Comparison of ENCODE assay signal across 31 mouse cellular contexts in the genomic region with DNA sequence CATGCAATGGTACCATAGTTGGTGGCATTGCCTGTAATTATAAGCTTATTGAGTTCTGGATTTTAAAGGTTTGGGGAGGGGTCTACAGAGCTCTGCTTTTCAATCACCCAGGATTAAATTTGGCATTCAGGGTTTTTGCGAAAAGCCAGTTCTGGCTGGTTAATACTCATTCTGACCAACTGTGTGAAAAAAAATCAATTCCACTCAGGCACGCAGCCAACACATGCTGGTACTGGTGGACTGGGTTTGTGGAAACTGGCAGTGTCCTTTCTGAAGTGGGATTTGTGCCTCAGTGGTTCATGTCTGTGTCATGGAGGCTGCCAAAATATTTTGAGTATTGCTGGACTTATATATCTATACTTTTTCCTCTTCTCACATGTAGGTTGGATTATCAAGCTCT.
DNase-seq lines count a peak whose midpoint lies in the region; ATAC-seq and TF ChIP-seq lines count a peak whose summit lies in the region.
"Had no signal": no experiment of that assay in that cellular context is flagged by ENCODE, and none has a peak within 500 bp of the region (broad histone marks: within the 10 kb centered on the region; RNA-seq: fewer than 3 reads in every experiment).

No protein-coding gene starts in this region.

- H3K27ac ChIP-seq in forebrain, embryonic 14.5 days (ENCODE audit: low read depth, low read length) = no peak overlapping the region
- H3K27ac ChIP-seq in forebrain, embryonic 10.5 days = no peak overlapping the region
- no peak overlapping the region for H3K27ac ChIP-seq in midbrain, embryonic 11.5 days (ENCODE audit: low read depth, low read length)
- no peak overlapping the region for H3K27ac ChIP-seq in midbrain, embryonic 16.5 days (ENCODE audit: low read length)
- no peak overlapping the region for H3K27ac ChIP-seq in intestine, postnatal 0 days (ENCODE audit: low read depth, low read length)
- H3K27ac ChIP-seq: embryonic facial prominence, embryonic 13.5 days; heart, adult 2 months; hindbrain, embryonic 13.5 days; kidney, postnatal 0 days; limb, embryonic 15.5 days; midbrain, embryonic 13.5 days; neural tube, embryonic 12.5 days had no signal

- H3K27me3 ChIP-seq in forebrain, embryonic 14.5 days (replicated peaks; ENCODE audit: control insufficient read depth, insufficient read depth, low read length) = no peaks in the 10 kb centered on the region
- no peaks in the 10 kb centered on the region for H3K27me3 ChIP-seq in forebrain, embryonic 10.5 days (ENCODE audit: poor library complexity, severe bottlenecking)
- H3K27me3 ChIP-seq in midbrain, embryonic 11.5 days (ENCODE audit: control insufficient read depth, insufficient read depth, low read length) = no peaks in the 10 kb centered on the region
- no peaks in the 10 kb centered on the region for H3K27me3 ChIP-seq in midbrain, embryonic 16.5 days (ENCODE audit: control insufficient read depth, insufficient read depth, low read depth, low read length)
- H3K27me3 ChIP-seq in intestine, postnatal 0 days (replicated peaks; ENCODE audit: control insufficient read depth, insufficient read depth, low read length) = no peaks in the 10 kb centered on the region
- H3K27me3 ChIP-seq: CH12.LX; embryonic facial prominence, embryonic 13.5 days; hindbrain, embryonic 13.5 days; limb, embryonic 15.5 days; midbrain, embryonic 13.5 days; neural tube, embryonic 12.5 days; Patski had no signal

- no peaks in the 10 kb centered on the region for H3K9me3 ChIP-seq in forebrain, embryonic 14.5 days (replicated peaks; ENCODE audit: control insufficient read depth, low read length)
- H3K9me3 ChIP-seq in forebrain, embryonic 10.5 days = no peaks in the 10 kb centered on the region
- H3K9me3 ChIP-seq in midbrain, embryonic 11.5 days (ENCODE audit: control insufficient read depth, low read length) = no peaks in the 10 kb centered on the region
- no peaks in the 10 kb centered on the region for H3K9me3 ChIP-seq in midbrain, embryonic 16.5 days (replicated peaks; ENCODE audit: control insufficient read depth, low read length, poor library complexity, severe bottlenecking)
- H3K9me3 ChIP-seq in intestine, postnatal 0 days (ENCODE audit: control insufficient read depth) = no peaks in the 10 kb centered on the region
- H3K9me3 ChIP-seq: embryonic facial prominence, embryonic 13.5 days; hindbrain, embryonic 13.5 days; limb, embryonic 15.5 days; midbrain, embryonic 13.5 days; neural tube, embryonic 12.5 days had no signal

- no peaks in the 10 kb centered on the region for H3K4me1 ChIP-seq in forebrain, embryonic 14.5 days (ENCODE audit: control insufficient read depth, insufficient read depth, low read length)
- peaks cover 18% of the 10 kb centered on the region for H3K4me1 ChIP-seq in forebrain, embryonic 10.5 days
- no peaks in the 10 kb centered on the region for H3K4me1 ChIP-seq in midbrain, embryonic 11.5 days (ENCODE audit: control insufficient read depth, insufficient read depth, low read length)
- H3K4me1 ChIP-seq in midbrain, embryonic 16.5 days (ENCODE audit: control insufficient read depth, insufficient read depth, low read length) = 0 out of 2 replicates have a peak, but pooled peaks cover 2% of the 10 kb centered on the region
- H3K4me1 ChIP-seq in intestine, postnatal 0 days (replicated peaks; ENCODE audit: control insufficient read depth, insufficient read depth, low read length) = no peaks in the 10 kb centered on the region
- H3K4me1 ChIP-seq: hindbrain, embryonic 13.5 days; neural tube, embryonic 12.5 days had no signal

- 34% methylated on average over 2 of the region's 2 CpGs for WGBS in forebrain, embryonic 14.5 days
- 84% methylated on average over 2 of the region's 2 CpGs for WGBS in forebrain, embryonic 10.5 days
- 82% methylated on average over 2 of the region's 2 CpGs for WGBS in midbrain, embryonic 11.5 days
- 44% methylated on average over 2 of the region's 2 CpGs for WGBS in midbrain, embryonic 16.5 days
- 89% methylated on average over 2 of the region's 2 CpGs for WGBS in intestine, postnatal 0 days

- no peak overlapping the region for H3K4me2 ChIP-seq in forebrain, embryonic 14.5 days (ENCODE audit: low read length)
- H3K4me2 ChIP-seq in midbrain, embryonic 11.5 days = no peak overlapping the region
- H3K4me2 ChIP-seq in midbrain, embryonic 16.5 days (ENCODE audit: low read length) = no peak overlapping the region
- no peak overlapping the region for H3K4me2 ChIP-seq in intestine, postnatal 0 days (replicated peaks; ENCODE audit: low read depth)
- H3K4me2 ChIP-seq: embryonic facial prominence, embryonic 13.5 days; hindbrain, embryonic 13.5 days; limb, embryonic 15.5 days; midbrain, embryonic 13.5 days; neural tube, embryonic 12.5 days had no signal

- DNase-seq in forebrain, embryonic 14.5 days (ENCODE audit: low spot score) = peak; percentile 49
- no peak for DNase-seq in forebrain, embryonic 10.5 days (ENCODE audit: extremely low spot score, low spot score)
- peak; percentile 69 for DNase-seq in midbrain, embryonic 11.5 days (ENCODE audit: low spot score, missing footprints)
- peak; percentile 43 for DNase-seq in cerebellum, adult 9-10 months
- DNase-seq in retina, embryonic 14.5 days (ENCODE audit: low spot score) = no peak
- DNase-seq: adrenal gland, adult 8-10 months; B cell, adult 2 months; embryo, embryonic 11 days; gastrocnemius, postnatal 36 days; heart, adult 2 months; kidney, adult 2 months; layer of hippocampus, adult 9-11 months; lung, adult 18-20 months; lung, postnatal 10 days; retina, postnatal 1 day; right cerebral cortex, postnatal 25 days; spleen, adult 18-20 months; thymus, postnatal 25 days had no signal

- H3K9ac ChIP-seq in forebrain, embryonic 14.5 days (ENCODE audit: low read length) = no peak overlapping the region
- no peak overlapping the region for H3K9ac ChIP-seq in midbrain, embryonic 11.5 days (ENCODE audit: low read length)
- no peak overlapping the region for H3K9ac ChIP-seq in midbrain, embryonic 16.5 days (ENCODE audit: low read depth, low read length)
- H3K9ac ChIP-seq in intestine, postnatal 0 days (ENCODE audit: low read depth, low read length) = no peak overlapping the region
- H3K9ac ChIP-seq: embryonic facial prominence, embryonic 13.5 days; hindbrain, embryonic 13.5 days; limb, embryonic 15.5 days; midbrain, embryonic 13.5 days; neural tube, embryonic 12.5 days had no signal

- TF ChIP-seq CTCF in intestine, postnatal 0 days (IDR thresholded peaks at IDR 0.05; ENCODE audit: low read depth) = no peak

- ATAC-seq in forebrain, embryonic 14.5 days = no peak
- ATAC-seq in midbrain, embryonic 11.5 days (ENCODE audit: low FRiP score) = no peak
- no peak for ATAC-seq in midbrain, embryonic 16.5 days
- ATAC-seq in intestine, postnatal 0 days = no peak
- ATAC-seq: inflammation-experienced regulatory T-cells, adult 6 months; midbrain, embryonic 13.5 days; Patski had no signal

- H3K4me3 ChIP-seq in forebrain, embryonic 14.5 days (ENCODE audit: low read depth, low read length) = no peak overlapping the region
- H3K4me3 ChIP-seq in forebrain, embryonic 10.5 days = no peak overlapping the region
- H3K4me3 ChIP-seq in midbrain, embryonic 11.5 days (ENCODE audit: low read depth, low read length) = no peak overlapping the region
- no peak overlapping the region for H3K4me3 ChIP-seq in midbrain, embryonic 16.5 days (ENCODE audit: low read depth, low read length)
- H3K4me3 ChIP-seq in intestine, postnatal 0 days (ENCODE audit: low read depth, low read length) = no peak overlapping the region
- H3K4me3 ChIP-seq: embryonic facial prominence, embryonic 13.5 days; erythroblast, embryonic 14.5 days; heart, adult 2 months; hindbrain, embryonic 13.5 days; limb, embryonic 15.5 days; midbrain, embryonic 13.5 days; neural tube, embryonic 12.5 days had no signal

- no peaks in the 10 kb centered on the region for H3K36me3 ChIP-seq in forebrain, embryonic 14.5 days (ENCODE audit: control insufficient read depth, insufficient read depth, low read length)
- H3K36me3 ChIP-seq in forebrain, embryonic 10.5 days (replicated peaks) = no peaks in the 10 kb centered on the region
- H3K36me3 ChIP-seq in midbrain, embryonic 11.5 days (ENCODE audit: control insufficient read depth, insufficient read depth, low read length) = no peaks in the 10 kb centered on the region
- H3K36me3 ChIP-seq in midbrain, embryonic 16.5 days (ENCODE audit: control insufficient read depth, insufficient read depth, low read length) = no peaks in the 10 kb centered on the region
- no peaks in the 10 kb centered on the region for H3K36me3 ChIP-seq in intestine, postnatal 0 days (ENCODE audit: control insufficient read depth, insufficient read depth)
- H3K36me3 ChIP-seq: embryonic facial prominence, embryonic 13.5 days; G1E; hindbrain, embryonic 13.5 days; limb, embryonic 15.5 days; midbrain, embryonic 13.5 days; neural tube, embryonic 12.5 days had no signal

Comparison
In these comparisons a context has a peak if more than half of its experiments do, and no peak if none do; other contexts are left out.
1. DNase-seq: peak in forebrain, embryonic 14.5 days (single experiment), midbrain, embryonic 11.5 days (single experiment) and cerebellum, adult 9-10 months (single experiment); none in forebrain, embryonic 10.5 days (single experiment) and retina, embryonic 14.5 days (single experiment).